Mouse (Mus musculus): Measurements from ENCODE around the gene Unc119. TPM values are rescaled to one million over a fixed set of nuclear protein-coding genes. Genes with fewer than 3 reads are reported as not detected.

Unc119 gene
- polyA plus RNA-seq, 1 experiment from 2014 or later = 77.0 TPM

Other genes with a start within 250 kb of the Unc119 start
- gene Fam222b, start 248.8 kb upstream of the Unc119 start, polyA plus RNA-seq (2014; fragmentation: Nextera tagmentation; extraction: Ambion mirVana) = 19.0 and 22.8 TPM in 2 replicates
- 84.9 and 91.8 TPM in 2 replicates for gene Traf4, start 177.9 kb upstream of the Unc119 start, polyA plus RNA-seq (2014; fragmentation: Nextera tagmentation; extraction: Ambion mirVana)
- 8.6 and 8.9 TPM in 2 replicates for gene Nek8, start 166.8 kb upstream of the Unc119 start, polyA plus RNA-seq (2014; fragmentation: Nextera tagmentation; extraction: Ambion mirVana)
- gene Tlcd1, start 166.8 kb upstream of the Unc119 start, polyA plus RNA-seq (2014; fragmentation: Nextera tagmentation; extraction: Ambion mirVana) = 8.9 and 10.9 TPM in 2 replicates
- gene Rpl23a, start 159.9 kb upstream of the Unc119 start, polyA plus RNA-seq (2014; fragmentation: Nextera tagmentation; extraction: Ambion mirVana) = 1,340 and 1,370 TPM in 2 replicates
- 139 and 140 TPM in 2 replicates for gene Rab34, start 155.1 kb upstream of the Unc119 start, polyA plus RNA-seq (2014; fragmentation: Nextera tagmentation; extraction: Ambion mirVana)
- 1.2 and 1.7 TPM in 2 replicates for gene Proca1, start 150.1 kb upstream of the Unc119 start, polyA plus RNA-seq (2014; fragmentation: Nextera tagmentation; extraction: Ambion mirVana)
- 47.3 and 55.6 TPM in 2 replicates for gene Sdf2, start 97.7 kb upstream of the Unc119 start, polyA plus RNA-seq (2014; fragmentation: Nextera tagmentation; extraction: Ambion mirVana)
- gene Supt6, start 97.5 kb upstream of the Unc119 start, polyA plus RNA-seq (2014; fragmentation: Nextera tagmentation; extraction: Ambion mirVana) = 24.9 and 27.4 TPM in 2 replicates
- gene 2610507B11Rik, start 81.7 kb upstream of the Unc119 start, polyA plus RNA-seq (2014; fragmentation: Nextera tagmentation; extraction: Ambion mirVana) = 59.7 and 66.9 TPM in 2 replicates
- 0.11 TPM in 1 of 2 replicates, not detected in the other for gene BC030499, start 52.6 kb upstream of the Unc119 start, polyA plus RNA-seq (2014; fragmentation: Nextera tagmentation; extraction: Ambion mirVana)
- gene Spag5, start 42.0 kb upstream of the Unc119 start, polyA plus RNA-seq (2014; fragmentation: Nextera tagmentation; extraction: Ambion mirVana) = 54.8 and 62.0 TPM in 2 replicates
- 2.7 and 4.6 TPM in 2 replicates for gene Aldoc, start 20.5 kb upstream of the Unc119 start, polyA plus RNA-seq (2014; fragmentation: Nextera tagmentation; extraction: Ambion mirVana)
- 55.4 and 64.0 TPM in 2 replicates for gene Pigs, start 15.1 kb upstream of the Unc119 start, polyA plus RNA-seq (2014; fragmentation: Nextera tagmentation; extraction: Ambion mirVana)
- gene Foxn1, start 43.1 kb downstream of the Unc119 start, polyA plus RNA-seq (2014; fragmentation: Nextera tagmentation; extraction: Ambion mirVana) = 0.14 and 0.50 TPM in 2 replicates
- gene Slc13a2, start 78.7 kb downstream of the Unc119 start, polyA plus RNA-seq (2014; fragmentation: Nextera tagmentation; extraction: Ambion mirVana) = not detected in 2 replicates
- gene Slc46a1, start 122.2 kb downstream of the Unc119 start, polyA plus RNA-seq (2014; fragmentation: Nextera tagmentation; extraction: Ambion mirVana) = 13.0 and 14.9 TPM in 2 replicates
- gene Sarm1, start 154.3 kb downstream of the Unc119 start, polyA plus RNA-seq (2014; fragmentation: Nextera tagmentation; extraction: Ambion mirVana) = 4.1 and 4.7 TPM in 2 replicates
- gene Vtn, start 155.6 kb downstream of the Unc119 start, polyA plus RNA-seq (2014; fragmentation: Nextera tagmentation; extraction: Ambion mirVana) = 24.8 and 30.4 TPM in 2 replicates
- gene Sebox, start 160.0 kb downstream of the Unc119 start, polyA plus RNA-seq (2014; fragmentation: Nextera tagmentation; extraction: Ambion mirVana) = not detected in 2 replicates
- gene Tmem199, start 168.7 kb downstream of the Unc119 start, polyA plus RNA-seq (2014; fragmentation: Nextera tagmentation; extraction: Ambion mirVana) = 66.4 and 70.1 TPM in 2 replicates
- 159 and 161 TPM in 2 replicates for gene Poldip2, start 168.7 kb downstream of the Unc119 start, polyA plus RNA-seq (2014; fragmentation: Nextera tagmentation; extraction: Ambion mirVana)
- 91.6 and 91.9 TPM in 2 replicates for gene Tnfaip1, start 192.8 kb downstream of the Unc119 start, polyA plus RNA-seq (2014; fragmentation: Nextera tagmentation; extraction: Ambion mirVana)
- 125 and 138 TPM in 2 replicates for gene Ift20, start 192.9 kb downstream of the Unc119 start, polyA plus RNA-seq (2014; fragmentation: Nextera tagmentation; extraction: Ambion mirVana)
- 73.7 and 76.3 TPM in 2 replicates for gene Tmem97, start 207.3 kb downstream of the Unc119 start, polyA plus RNA-seq (2014; fragmentation: Nextera tagmentation; extraction: Ambion mirVana)

Measured in embryonic facial prominence, embryonic 11.5 days (tissue).